Mouse (Mus musculus) lung, adult 2 months (tissue): Measurements from ENCODE around the gene Tnip2.

Experiments
- CTCF ChIP-seq: fragments of 200-500 bp; IDR thresholded peaks from 2 replicates; pipeline ENCODE4 v1.5.1; 2011; ENCODE audit warnings: mild to moderate bottlenecking, low read length, control low read depth; ENCODE audit not compliant: insufficient read depth
- POLR2A ChIP-seq: fragments of 200-500 bp; IDR thresholded peaks from 2 replicates; pipeline ENCODE4 v1.6.1; 2011; ENCODE audit warnings: low read depth, mild to moderate bottlenecking, control low read depth, low read length, borderline replicate concordance; ENCODE audit errors: extremely low read depth

GRCm38 (mm10) chr5:34512486-34512885, 1.3 kb downstream of the Tnip2 start:
- TF ChIP-seq CTCF (no peak), POLR2A (no peak)
